Mouse (Mus musculus): Measurements from ENCODE around the gene Kcnj6. TPM values are rescaled to one million over a fixed set of nuclear protein-coding genes. Genes with fewer than 3 reads are reported as not detected.

Gene Kcnj6
- not detected for polyA plus RNA-seq (2012; fragmentation: generic; extraction: Trizol)
- long read RNA-seq, experiment 1 = 0 reads
- long read RNA-seq, experiment 2 = 0 reads

DNA sequence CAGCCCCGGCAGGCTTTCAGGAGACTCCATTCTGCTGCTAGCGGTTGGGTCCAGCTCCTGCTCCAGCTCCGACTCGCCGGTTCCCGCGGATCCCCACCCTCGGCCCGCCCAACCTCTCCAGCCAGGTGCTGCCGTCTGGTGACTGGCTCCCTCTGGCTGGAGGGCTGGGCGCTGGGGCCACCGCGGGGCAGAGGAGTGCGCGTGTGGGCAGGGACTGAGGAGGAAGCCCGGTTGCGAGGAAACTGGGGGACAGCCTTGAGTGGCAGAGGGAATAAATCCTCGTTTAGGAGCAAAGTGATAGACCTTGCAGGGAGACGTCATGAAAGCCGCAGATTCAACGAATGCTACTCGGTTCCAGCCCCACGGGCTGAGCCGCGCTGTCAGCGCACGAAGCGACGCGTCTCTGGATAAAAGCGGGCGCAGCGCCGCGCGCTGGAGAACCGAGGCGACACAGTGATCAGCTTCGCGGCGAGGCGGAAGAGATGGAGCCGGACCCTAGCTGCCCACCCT lies at the start of gene Kcnj6:
Gene Kcnj6, minus strand, starts transcription at position 362 of the 510 bp plus-strand sequence.
- Histone ChIP-seq H3K79me3 (ENCODE audit: low read depth) (no peaks in the 10 kb centered on the region), H3K36me3 (ENCODE audit: control insufficient read depth, insufficient read depth) (no peaks in the 10 kb centered on the region), H3K4me3 (ENCODE audit: insufficient read depth, poor library complexity, severe bottlenecking) (no peak within 1 kb of the TSS), H3K79me2 (ENCODE audit: control insufficient read depth, insufficient read depth) (no peaks in the 10 kb centered on the region), H3K27me3 (ENCODE audit: control insufficient read depth, insufficient read depth, insufficient read length) (peaks cover 22% of the 10 kb centered on the region), H3ac (ENCODE audit: control insufficient read depth, insufficient read length, low read depth) (no peak within 1 kb of the TSS)
- no peak for TF ChIP-seq FOSL1 (IDR thresholded peaks at IDR 0.05; ENCODE audit: insufficient read depth, low read length, poor library complexity, severe bottlenecking)
- TF ChIP-seq MYOD1 (IDR thresholded peaks at IDR 0.05; ENCODE audit: control insufficient read depth, insufficient read length, low read depth) = no peak
- TF ChIP-seq USF1 (IDR thresholded peaks at IDR 0.05; ENCODE audit: low read depth) = no peak
- no peak for TF ChIP-seq CEBPB (IDR thresholded peaks at IDR 0.05; ENCODE audit: low read depth)

DNA sequence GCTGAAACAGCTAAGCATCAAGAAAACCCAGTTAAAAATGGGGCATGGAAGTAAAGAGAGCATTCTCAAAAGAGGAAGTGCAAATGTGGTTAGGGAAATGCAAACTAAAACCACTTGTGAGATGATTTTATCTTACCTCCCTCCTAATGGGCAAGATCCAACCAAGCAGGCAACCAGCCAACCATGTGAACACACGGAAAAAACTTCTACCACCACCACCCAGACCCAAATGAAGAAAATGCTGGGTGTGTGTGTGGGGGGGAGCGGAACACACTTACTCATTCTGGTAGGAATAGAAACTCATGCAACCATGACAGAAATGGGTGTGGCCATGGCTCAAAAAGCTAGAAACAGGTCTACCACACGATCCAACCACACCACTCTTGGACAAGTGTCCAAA lies 12.4 kb upstream of the Kcnj6 start:
- no peaks in the 10 kb centered on the region for H3K79me3 ChIP-seq (ENCODE audit: low read depth)
- H3K36me3 ChIP-seq (ENCODE audit: control insufficient read depth, insufficient read depth) = no peaks in the 10 kb centered on the region
- H3ac ChIP-seq (ENCODE audit: control insufficient read depth, insufficient read length, low read depth) = no peak overlapping the region
- TF ChIP-seq MYOD1 (IDR thresholded peaks at IDR 0.05; ENCODE audit: control insufficient read depth, insufficient read length, low read depth) (no peak), FOSL1 (IDR thresholded peaks at IDR 0.05; ENCODE audit: insufficient read depth, low read length, poor library complexity, severe bottlenecking) (no peak), CEBPB (IDR thresholded peaks at IDR 0.05; ENCODE audit: low read depth) (no peak), MAX (IDR thresholded peaks at IDR 0.05) (no peak), USF1 (IDR thresholded peaks at IDR 0.05; ENCODE audit: low read depth) (no peak), CTCF (IDR thresholded peaks at IDR 0.05; ENCODE audit: control insufficient read depth, insufficient read depth, insufficient read length) (no peak), MYOG (IDR thresholded peaks at IDR 0.05; ENCODE audit: control insufficient read depth, extremely low read depth, insufficient read length) (no peak)
- no peak overlapping the region for H3K4me3 ChIP-seq (ENCODE audit: insufficient read depth, poor library complexity, severe bottlenecking)
- H3K27me3 ChIP-seq (ENCODE audit: control insufficient read depth, insufficient read depth, insufficient read length) = no peaks in the 10 kb centered on the region
- no peaks in the 10 kb centered on the region for H3K79me2 ChIP-seq (ENCODE audit: control insufficient read depth, insufficient read depth)

DNA sequence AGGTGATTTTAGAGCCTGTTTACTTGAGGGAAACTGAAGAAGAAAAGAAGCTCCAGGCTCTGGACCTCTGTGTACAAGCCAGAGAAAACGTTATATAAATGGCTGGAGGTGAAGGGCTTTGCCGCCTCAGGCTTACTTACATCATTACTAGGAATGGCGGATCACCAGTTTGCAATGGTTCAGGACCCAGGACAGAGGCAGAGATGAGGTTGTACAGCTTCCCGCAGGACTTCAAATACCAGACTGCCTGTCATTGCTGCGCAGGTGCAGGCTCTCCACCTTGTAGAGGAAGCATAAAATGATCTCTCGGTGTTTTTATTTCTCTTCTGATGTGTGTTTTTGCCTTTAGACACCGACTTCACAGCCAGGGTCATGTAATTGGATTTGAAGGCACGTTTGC lies 7.1 kb upstream of the Kcnj6 start:
- H3K79me3 ChIP-seq (ENCODE audit: low read depth) = no peaks in the 10 kb centered on the region
- no peak overlapping the region for H3ac ChIP-seq (ENCODE audit: control insufficient read depth, insufficient read length, low read depth)
- TF ChIP-seq USF1 (IDR thresholded peaks at IDR 0.05; ENCODE audit: low read depth) = no peak
- TF ChIP-seq FOSL1 (IDR thresholded peaks at IDR 0.05; ENCODE audit: insufficient read depth, low read length, poor library complexity, severe bottlenecking) = no peak
- no peak for TF ChIP-seq MAX (IDR thresholded peaks at IDR 0.05)
- no peak for TF ChIP-seq MYOG (IDR thresholded peaks at IDR 0.05; ENCODE audit: control insufficient read depth, extremely low read depth, insufficient read length)
- no peak for TF ChIP-seq MYOD1 (IDR thresholded peaks at IDR 0.05; ENCODE audit: control insufficient read depth, insufficient read length, low read depth)
- no peak for TF ChIP-seq CEBPB (IDR thresholded peaks at IDR 0.05; ENCODE audit: low read depth)
- TF ChIP-seq CTCF (IDR thresholded peaks at IDR 0.05; ENCODE audit: control insufficient read depth, insufficient read depth, insufficient read length) = no peak

DNA sequence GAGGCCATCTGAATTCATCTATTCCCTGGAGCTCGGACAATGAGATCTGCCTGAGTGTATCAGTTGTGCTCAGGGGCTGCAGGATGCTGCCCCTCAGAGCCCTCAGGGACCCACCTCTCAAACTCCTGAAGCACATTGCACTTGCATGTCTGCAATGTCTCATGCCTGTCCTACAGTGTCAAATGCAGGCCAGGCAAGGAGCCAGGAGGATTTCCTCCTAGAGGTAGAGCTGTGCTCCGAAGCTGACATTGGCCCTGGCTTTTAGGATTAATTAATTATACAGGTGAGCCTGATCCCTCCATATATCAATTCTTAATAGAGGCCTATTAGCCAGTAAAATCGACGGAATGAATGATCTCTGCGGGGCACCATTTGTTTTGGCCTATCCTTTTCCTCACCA lies 2.0 kb upstream of the Kcnj6 start:
- no peaks in the 10 kb centered on the region for H3K79me3 ChIP-seq (ENCODE audit: low read depth)
- no peak for TF ChIP-seq CTCF (IDR thresholded peaks at IDR 0.05; ENCODE audit: control insufficient read depth, insufficient read depth, insufficient read length)
- TF ChIP-seq MYOG (IDR thresholded peaks at IDR 0.05; ENCODE audit: control insufficient read depth, extremely low read depth, insufficient read length) = no peak
- TF ChIP-seq CEBPB (IDR thresholded peaks at IDR 0.05; ENCODE audit: low read depth) = no peak
- no peak for TF ChIP-seq USF1 (IDR thresholded peaks at IDR 0.05; ENCODE audit: low read depth)
- TF ChIP-seq MYOD1 (IDR thresholded peaks at IDR 0.05; ENCODE audit: control insufficient read depth, insufficient read length, low read depth) = no peak
- TF ChIP-seq FOSL1 (IDR thresholded peaks at IDR 0.05; ENCODE audit: insufficient read depth, low read length, poor library complexity, severe bottlenecking) = no peak
- TF ChIP-seq MAX (IDR thresholded peaks at IDR 0.05) = no peak
- no peaks in the 10 kb centered on the region for H3K79me2 ChIP-seq (ENCODE audit: control insufficient read depth, insufficient read depth)
- H3K4me3 ChIP-seq (ENCODE audit: insufficient read depth, poor library complexity, severe bottlenecking) = no peak overlapping the region
- no peak overlapping the region for H3ac ChIP-seq (ENCODE audit: control insufficient read depth, insufficient read length, low read depth)
- H3K36me3 ChIP-seq (ENCODE audit: control insufficient read depth, insufficient read depth) = no peaks in the 10 kb centered on the region
- H3K27me3 ChIP-seq (ENCODE audit: control insufficient read depth, insufficient read depth, insufficient read length) = peaks cover 25% of the 10 kb centered on the region

More for the DNA sequence above, 7.1 kb upstream of the Kcnj6 start:
- Histone ChIP-seq H3K27me3 (ENCODE audit: control insufficient read depth, insufficient read depth, insufficient read length) (peaks cover 13% of the 10 kb centered on the region), H3K36me3 (ENCODE audit: control insufficient read depth, insufficient read depth) (no peaks in the 10 kb centered on the region), H3K79me2 (ENCODE audit: control insufficient read depth, insufficient read depth) (no peaks in the 10 kb centered on the region), H3K4me3 (ENCODE audit: insufficient read depth, poor library complexity, severe bottlenecking) (no peak overlapping the region)

DNA sequence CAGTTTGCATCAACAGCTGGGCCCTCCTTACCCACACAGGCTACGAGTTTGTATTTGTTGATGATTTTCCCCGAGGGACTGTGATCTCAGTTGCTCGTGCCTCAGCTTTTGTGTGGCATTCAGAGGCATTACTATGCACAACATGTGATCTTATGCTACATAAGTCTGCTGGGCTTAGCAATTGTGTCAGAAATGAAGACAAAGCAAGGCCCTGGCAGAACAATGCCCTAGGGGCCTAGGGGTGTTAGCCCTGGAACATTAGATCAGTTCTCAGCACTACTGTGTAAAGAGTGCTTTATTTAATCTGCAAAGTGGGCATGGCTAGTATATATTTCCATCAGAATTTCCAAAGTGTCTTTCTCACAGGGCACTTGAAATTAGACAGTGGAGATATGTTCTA lies 1.5 kb upstream of the Kcnj6 start:
- H3K27me3 ChIP-seq (ENCODE audit: control insufficient read depth, insufficient read depth, insufficient read length) = peaks cover 26% of the 10 kb centered on the region
- no peaks in the 10 kb centered on the region for H3K79me3 ChIP-seq (ENCODE audit: low read depth)
- no peak overlapping the region for H3K4me3 ChIP-seq (ENCODE audit: insufficient read depth, poor library complexity, severe bottlenecking)
- no peak overlapping the region for H3ac ChIP-seq (ENCODE audit: control insufficient read depth, insufficient read length, low read depth)
- no peaks in the 10 kb centered on the region for H3K79me2 ChIP-seq (ENCODE audit: control insufficient read depth, insufficient read depth)
- TF ChIP-seq CTCF (IDR thresholded peaks at IDR 0.05; ENCODE audit: control insufficient read depth, insufficient read depth, insufficient read length) (no peak), MAX (IDR thresholded peaks at IDR 0.05) (no peak), CEBPB (IDR thresholded peaks at IDR 0.05; ENCODE audit: low read depth) (no peak), MYOD1 (IDR thresholded peaks at IDR 0.05; ENCODE audit: control insufficient read depth, insufficient read length, low read depth) (no peak), MYOG (IDR thresholded peaks at IDR 0.05; ENCODE audit: control insufficient read depth, extremely low read depth, insufficient read length) (no peak), USF1 (IDR thresholded peaks at IDR 0.05; ENCODE audit: low read depth) (no peak), FOSL1 (IDR thresholded peaks at IDR 0.05; ENCODE audit: insufficient read depth, low read length, poor library complexity, severe bottlenecking) (no peak)
- H3K36me3 ChIP-seq (ENCODE audit: control insufficient read depth, insufficient read depth) = no peaks in the 10 kb centered on the region
